Mouse (Mus musculus) adrenal gland, adult 10 weeks (tissue): Measurements from ENCODE around the gene Olfr608. TPM values are rescaled to one million over a fixed set of nuclear protein-coding genes. Genes with fewer than 3 reads are reported as not detected.

ENCODE experiments used
- polyA plus RNA-seq: library from polyadenylated mRNA; stranded (reverse); fragments of 350-450 nt; fragmentation: Illumina TruSeq; extraction: RNeasy Lipid Tissue Mini Kit (QIAGEN cat#74804); gene quantifications from one replicate; pipeline ENCODE4 v1.2.3, GENCODE M21; 2014; ENCODE audit warnings: low read depth, low replicate concordance

Gene Olfr608
- not detected for polyA plus RNA-seq

DNA sequence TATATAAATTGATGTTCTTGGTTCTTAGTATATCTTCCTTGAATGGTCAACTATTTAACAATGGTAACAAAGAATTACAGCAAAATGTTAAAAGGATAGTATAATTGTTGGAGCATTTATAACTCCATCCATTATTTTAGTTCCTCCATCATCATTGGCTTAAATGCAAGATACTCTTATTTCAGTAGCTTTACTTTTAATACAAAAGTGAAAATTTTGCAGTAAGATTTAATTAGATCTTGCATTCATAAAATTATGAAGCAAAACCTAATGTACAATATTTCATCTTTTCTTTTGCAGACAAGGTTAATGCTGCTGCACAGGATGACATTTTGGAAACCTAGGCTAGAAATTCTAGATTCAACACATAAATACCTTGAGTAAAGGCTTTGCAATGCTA, at the start of gene Olfr608:
Gene Olfr608 (plus strand): TSS at position 301 of the 400 bp plus-strand sequence.

DNA sequence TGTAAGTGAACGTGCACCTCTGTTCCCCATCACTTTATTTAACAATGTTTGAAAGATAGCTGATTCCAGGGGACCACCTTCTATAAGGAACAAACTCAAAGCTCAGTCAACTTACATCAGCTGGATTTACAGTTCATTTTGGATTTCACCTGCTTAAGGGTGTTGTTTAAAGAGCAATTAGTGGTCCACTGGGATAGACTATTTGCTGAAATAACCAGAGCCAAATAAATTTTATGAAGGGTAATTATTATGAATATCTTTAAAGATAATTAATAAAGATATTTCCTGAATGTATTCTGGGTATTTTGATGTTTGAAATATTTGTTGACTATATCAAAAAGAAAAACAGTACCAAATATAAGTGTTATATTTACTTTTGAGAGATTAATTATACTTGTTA, 24.3 kb upstream of the Olfr608 start, which contains the start of gene Olfr605:
Gene Olfr605 (minus strand): TSS at position 101 of the 400 bp plus-strand sequence.

DNA sequence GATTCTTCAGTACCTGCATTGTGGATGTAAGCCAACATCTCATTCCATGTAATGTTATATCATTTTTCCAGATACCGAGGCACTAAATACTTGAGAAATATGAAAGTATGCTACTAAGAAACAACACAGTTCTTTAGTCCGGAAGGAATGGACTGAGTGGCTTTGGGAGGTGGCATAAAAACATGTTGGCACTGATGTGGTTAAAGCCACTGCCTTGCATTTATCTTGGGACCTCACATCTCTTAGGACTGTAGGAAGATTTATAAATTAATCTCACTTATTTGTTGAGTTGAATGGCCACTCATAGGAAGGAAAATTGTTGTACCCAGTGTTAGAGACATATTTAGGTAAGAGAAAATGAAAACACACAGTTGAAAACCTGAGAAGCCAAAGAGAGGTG, 20.9 kb upstream of the Olfr608 start, which contains the start of gene Olfr606:
Gene Olfr606 (plus strand): TSS at position 301 of the 400 bp plus-strand sequence.

DNA sequence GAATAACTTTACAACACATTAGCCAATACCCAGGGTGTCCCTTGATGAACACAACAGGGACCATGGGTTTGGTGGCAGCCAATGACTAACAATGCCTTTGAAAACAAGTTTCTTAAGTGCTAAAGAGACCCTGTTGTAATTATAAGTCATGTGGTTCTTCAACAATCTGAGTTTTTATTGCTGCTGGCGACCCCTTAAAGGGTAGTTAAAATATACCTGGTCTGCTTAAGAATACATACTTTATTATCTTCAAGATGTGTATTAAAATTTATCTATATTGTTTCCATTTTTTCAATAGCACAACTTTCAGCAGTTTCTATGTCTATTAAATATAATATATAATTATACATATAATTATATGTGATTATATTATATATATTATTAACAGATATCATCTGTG, 28.3 kb downstream of the Olfr608 start, which contains the start of gene Olfr609:
Gene Olfr609 (minus strand): TSS at position 101 of the 400 bp plus-strand sequence.

DNA sequence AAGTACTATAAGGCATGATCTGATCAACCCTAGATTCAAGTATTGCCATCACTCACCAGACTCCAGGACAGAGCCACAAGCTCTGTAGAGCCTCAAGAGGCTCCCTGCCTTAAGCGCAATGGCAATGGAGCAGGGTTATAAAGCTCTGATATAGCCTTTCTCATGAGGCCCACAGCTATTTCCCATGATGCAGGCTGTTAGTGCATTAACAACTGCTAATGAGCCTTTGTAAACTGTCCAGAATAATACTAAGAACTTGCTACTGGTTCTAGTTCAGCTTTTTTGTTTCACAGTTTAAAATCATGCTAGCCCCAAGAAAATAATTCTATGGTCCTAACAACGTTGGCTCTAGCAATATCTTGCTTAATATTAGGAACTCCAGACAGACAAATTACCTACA, 42.3 kb downstream of the Olfr608 start, which contains the start of gene Olfr610:
Gene Olfr610 (minus strand): TSS at position 101 of the 400 bp plus-strand sequence.

DNA sequence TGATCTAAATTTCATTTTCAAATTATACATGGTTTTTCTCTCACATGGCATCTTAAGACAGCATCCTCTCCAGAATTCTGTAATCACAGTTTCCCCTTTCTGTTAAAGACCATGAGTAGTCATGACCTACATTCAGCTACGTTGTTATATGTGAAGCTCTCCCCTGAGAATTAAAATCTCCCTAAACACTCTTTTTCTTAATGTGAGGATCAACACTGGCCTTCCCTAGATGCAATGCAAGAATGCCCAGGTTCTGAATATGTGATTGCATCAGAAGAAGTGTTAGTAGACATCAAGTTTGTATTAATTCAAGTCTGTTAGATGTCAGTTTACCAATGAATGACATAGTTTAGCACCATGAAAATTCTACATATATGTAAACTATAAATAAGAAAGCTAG, 51.1 kb downstream of the Olfr608 start, which contains the start of gene Olfr611:
Gene Olfr611 (minus strand): TSS at position 101 of the 400 bp plus-strand sequence.

Other genes with a start within 250 kb of the Olfr608 start
- gene Usp17ld, start 217.4 kb upstream of the Olfr608 start, polyA plus RNA-seq, result not detected
- not detected for gene Olfr596, start 164.2 kb upstream of the Olfr608 start, polyA plus RNA-seq
- gene Olfr597, start 153.6 kb upstream of the Olfr608 start, polyA plus RNA-seq, result not detected
- not detected for gene Olfr598, start 146.3 kb upstream of the Olfr608 start, polyA plus RNA-seq
- not detected for gene Olfr599, start 134.0 kb upstream of the Olfr608 start, polyA plus RNA-seq
- not detected for gene Olfr600, start 120.2 kb upstream of the Olfr608 start, polyA plus RNA-seq
- gene Olfr601, start 107.2 kb upstream of the Olfr608 start, polyA plus RNA-seq, result not detected
- gene Olfr603, start 83.7 kb upstream of the Olfr608 start, polyA plus RNA-seq, result not detected
- gene Usp17lc, start 54.8 kb upstream of the Olfr608 start, polyA plus RNA-seq, result not detected
- gene Olfr605, start 24.4 kb upstream of the Olfr608 start, polyA plus RNA-seq, result not detected
- gene Olfr606, start 20.8 kb upstream of the Olfr608 start, polyA plus RNA-seq, result not detected
- not detected for gene Olfr607, start 5.7 kb upstream of the Olfr608 start, polyA plus RNA-seq
- gene Olfr609, start 28.2 kb downstream of the Olfr608 start, polyA plus RNA-seq, result not detected
- not detected for gene Olfr610, start 42.2 kb downstream of the Olfr608 start, polyA plus RNA-seq
- gene Olfr611, start 51.0 kb downstream of the Olfr608 start, polyA plus RNA-seq, result not detected
- not detected for gene Olfr612, start 72.8 kb downstream of the Olfr608 start, polyA plus RNA-seq
- not detected for gene Olfr613, start 78.2 kb downstream of the Olfr608 start, polyA plus RNA-seq
- gene Olfr615, start 86.2 kb downstream of the Olfr608 start, polyA plus RNA-seq, result not detected
- not detected for gene Olfr616, start 99.3 kb downstream of the Olfr608 start, polyA plus RNA-seq
- not detected for gene Olfr617, start 103.2 kb downstream of the Olfr608 start, polyA plus RNA-seq
- not detected for gene Olfr618, start 120.2 kb downstream of the Olfr608 start, polyA plus RNA-seq
- gene Olfr619, start 130.7 kb downstream of the Olfr608 start, polyA plus RNA-seq, result not detected
- not detected for gene Olfr620, start 142.7 kb downstream of the Olfr608 start, polyA plus RNA-seq
- gene Olfr622, start 172.8 kb downstream of the Olfr608 start, polyA plus RNA-seq, result not detected
- gene Olfr623, start 193.8 kb downstream of the Olfr608 start, polyA plus RNA-seq, result not detected
- 0.12 TPM for gene Olfr624, start 201.3 kb downstream of the Olfr608 start, polyA plus RNA-seq
- gene Olfr625-ps1, start 212.8 kb downstream of the Olfr608 start, polyA plus RNA-seq, result not detected
- gene Olfr243, start 244.8 kb downstream of the Olfr608 start, polyA plus RNA-seq, result not detected